Mouse (Mus musculus) brain, embryonic 14.5 days (tissue): ENCODE data around the gene Taar7b.

ENCODE experiments used
- CTCF ChIP-seq: fragments of 200-500 bp; IDR thresholded peaks from 2 replicates; pipeline ENCODE4 v1.5.1; 2012; ENCODE audit warnings: inconsistent platforms, mild to moderate bottlenecking, moderate library complexity, borderline replicate concordance; ENCODE audit not compliant: insufficient read depth, insufficient read length; ENCODE audit errors: extremely low read depth
- POLR2A ChIP-seq: fragments of 200-500 bp; IDR thresholded peaks from 2 replicates; pipeline ENCODE4 v1.6.1; 2012; ENCODE audit warnings: mild to moderate bottlenecking, inconsistent platforms, borderline replicate concordance; ENCODE audit not compliant: poor library complexity, insufficient read depth, insufficient read length, severe bottlenecking; ENCODE audit errors: extremely low read depth

DNA sequence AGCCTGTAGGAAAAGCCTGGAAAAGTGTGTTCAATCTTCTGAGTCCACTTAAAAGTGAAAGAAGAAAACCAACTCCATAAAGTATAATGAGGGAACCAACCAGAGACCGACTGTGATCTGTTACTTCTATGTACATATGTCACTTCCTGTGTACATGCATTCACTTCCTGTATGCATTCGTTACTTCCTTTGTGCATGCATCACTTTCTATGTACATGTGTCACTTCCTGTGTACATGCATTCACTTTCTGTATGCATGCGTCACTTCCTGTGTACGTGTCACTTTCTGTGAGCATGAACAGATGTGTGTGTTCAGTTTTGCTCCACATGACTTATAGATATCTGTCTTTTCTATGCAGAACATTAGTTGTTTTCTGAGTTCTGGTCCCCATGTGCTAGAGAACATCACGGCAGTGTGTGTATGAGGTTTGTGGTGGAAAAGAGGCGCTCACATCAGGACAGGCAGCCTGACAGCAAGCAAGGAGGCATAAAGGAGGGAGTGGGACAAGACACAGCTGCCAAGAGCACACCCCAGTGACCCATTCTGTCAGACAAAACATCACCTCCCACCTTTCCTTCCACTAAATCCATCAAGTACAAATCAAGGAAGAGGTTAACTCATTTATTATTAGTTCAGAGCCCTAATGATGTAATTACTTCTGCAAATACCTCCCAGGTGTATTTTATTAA lies 34.7 kb upstream of the Taar7b start:
- TF ChIP-seq CTCF: no peak
- no peak for TF ChIP-seq POLR2A
